ENCODE assay signal across 19 mouse cellular contexts in the genomic region with DNA sequence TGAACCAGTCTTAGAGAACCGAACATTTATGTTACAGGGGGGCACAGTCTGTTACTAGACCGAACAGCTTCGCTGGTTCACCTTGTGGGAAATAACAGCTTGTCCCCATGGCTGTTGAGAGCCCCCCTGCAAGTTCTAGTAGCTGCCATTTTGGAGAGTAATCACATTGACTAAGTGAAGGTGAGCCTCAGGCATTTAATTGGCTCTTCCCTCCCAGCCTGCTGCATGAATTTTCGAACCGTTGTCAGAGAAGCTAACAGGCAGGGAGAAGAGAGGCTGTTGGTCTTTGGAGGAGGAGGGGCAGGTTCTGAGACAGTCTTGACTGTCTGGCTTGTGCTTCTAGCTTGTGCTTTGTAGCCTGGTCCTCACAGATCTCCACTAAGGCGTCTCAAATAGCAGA. TPM values are rescaled to one million over a fixed set of nuclear protein-coding genes. Genes with fewer than 3 reads are reported as not detected.
DNase-seq lines count a peak whose midpoint lies in the region; ATAC-seq and TF ChIP-seq lines count a peak whose summit lies in the region.
"Had no signal": no experiment of that assay in that cellular context is flagged by ENCODE, and none has a peak within 500 bp of the region (broad histone marks: within the 10 kb centered on the region; RNA-seq: fewer than 3 reads in every experiment).

No protein-coding gene starts in this region.

- H3K9ac ChIP-seq in forebrain, embryonic 14.5 days (ENCODE audit: low read length) = no peak overlapping the region
- H3K9ac ChIP-seq in forebrain, postnatal 0 days = no peak overlapping the region
- no peak overlapping the region for H3K9ac ChIP-seq in kidney, postnatal 0 days (ENCODE audit: low read depth, low read length)
- H3K9ac ChIP-seq: heart, embryonic 12.5 days had no signal

- 69% methylated on average over 6 of the region's 6 CpGs for WGBS in forebrain, embryonic 14.5 days
- 55% methylated on average over 6 of the region's 6 CpGs for WGBS in forebrain, postnatal 0 days
- WGBS in heart, embryonic 10.5 days = 67% methylated on average over 6 of the region's 6 CpGs
- 54% methylated on average over 6 of the region's 6 CpGs for WGBS in kidney, postnatal 0 days
- 65% methylated on average over 6 of the region's 6 CpGs for WGBS in kidney, adult 2 months

- H3K27me3 ChIP-seq in forebrain, embryonic 14.5 days (replicated peaks; ENCODE audit: control insufficient read depth, insufficient read depth, low read length) = no peaks in the 10 kb centered on the region
- H3K27me3 ChIP-seq in forebrain, postnatal 0 days (ENCODE audit: insufficient read depth, low read length) = no peaks in the 10 kb centered on the region
- H3K27me3 ChIP-seq in heart, embryonic 10.5 days (ENCODE audit: insufficient read depth, poor library complexity, severe bottlenecking) = peaks cover 8% of the 10 kb centered on the region; the same call in 1 of the 2 replicates
- no peaks in the 10 kb centered on the region for H3K27me3 ChIP-seq in kidney, postnatal 0 days (ENCODE audit: insufficient read depth, low read length)
- H3K27me3 ChIP-seq in kidney, adult 2 months (replicated peaks; ENCODE audit: control insufficient read depth, insufficient read depth, low read length) = no peaks in the 10 kb centered on the region
- H3K27me3 ChIP-seq: CH12.LX; heart, embryonic 12.5 days; Patski had no signal

- TF ChIP-seq POLR2A in kidney, adult 2 months (IDR thresholded peaks at IDR 0.05; ENCODE audit: low read depth, low read length) = no peak

- 0 out of 2 replicates have a peak, but pooled peaks have one; percentile 7 for ATAC-seq in forebrain, embryonic 14.5 days
- ATAC-seq in forebrain, postnatal 0 days = no peak
- ATAC-seq in kidney, postnatal 0 days (replicated peaks; ENCODE audit: low FRiP score, low read depth) = no peak
- ATAC-seq: activated CD4-positive, CD25-positive, alpha-beta regulatory T cell, adult 4 months; intestine, embryonic 16.5 days; Patski had no signal

- DNase-seq in forebrain, embryonic 14.5 days (ENCODE audit: low spot score) = no peak
- DNase-seq in forebrain, postnatal 0 days = no peak
- DNase-seq in heart, embryonic 10.5 days (ENCODE audit: low spot score) = peak; percentile 48
- DNase-seq in heart, adult 8-10 months (ENCODE audit: low spot score) = no peak
- peak; percentile 10 for DNase-seq in kidney, postnatal 0 days (ENCODE audit: low spot score)
- no peak for DNase-seq in kidney, adult 2 months
- no peak for DNase-seq in urinary bladder, postnatal 4 days (ENCODE audit: low spot score in 2 of 2)
- DNase-seq: gastrocnemius, postnatal 25 days; heart, adult 18-20 months had no signal

- no peak for TF ChIP-seq CTCF in forebrain, postnatal 0 days (IDR thresholded peaks at IDR 0.05; ENCODE audit: low read depth)
- no peak for TF ChIP-seq CTCF in kidney, postnatal 0 days (IDR thresholded peaks at IDR 0.05; ENCODE audit: low read depth)
- TF ChIP-seq CTCF in kidney, adult 2 months (conservative IDR thresholded peaks at IDR 0.05; ENCODE audit: insufficient read depth, insufficient read length, low read depth, low read length) = no peak

- H3K9me3 ChIP-seq in forebrain, embryonic 14.5 days (replicated peaks; ENCODE audit: control insufficient read depth, low read length) = no peaks in the 10 kb centered on the region
- H3K9me3 ChIP-seq in forebrain, postnatal 0 days (ENCODE audit: low read length) = no peaks in the 10 kb centered on the region
- no peaks in the 10 kb centered on the region for H3K9me3 ChIP-seq in heart, embryonic 10.5 days
- H3K9me3 ChIP-seq in kidney, postnatal 0 days (replicated peaks; ENCODE audit: low read length) = no peaks in the 10 kb centered on the region
- H3K9me3 ChIP-seq: heart, embryonic 12.5 days had no signal

- no peaks in the 10 kb centered on the region for H3K4me1 ChIP-seq in forebrain, embryonic 14.5 days (ENCODE audit: control insufficient read depth, insufficient read depth, low read length)
- no peaks in the 10 kb centered on the region; the same call in 1 of the 2 replicates for H3K4me1 ChIP-seq in forebrain, postnatal 0 days (ENCODE audit: insufficient read depth)
- peaks cover 9% of the 10 kb centered on the region for H3K4me1 ChIP-seq in heart, embryonic 10.5 days
- H3K4me1 ChIP-seq in kidney, postnatal 0 days (replicated peaks; ENCODE audit: insufficient read depth, low read length) = no peaks in the 10 kb centered on the region
- H3K4me1 ChIP-seq in kidney, adult 2 months (ENCODE audit: control insufficient read depth, insufficient read depth, low read length) = no peaks in the 10 kb centered on the region

- no peak overlapping the region for H3K4me2 ChIP-seq in forebrain, embryonic 14.5 days (ENCODE audit: low read length)
- no peak overlapping the region for H3K4me2 ChIP-seq in forebrain, postnatal 0 days (ENCODE audit: low read depth)
- no peak overlapping the region for H3K4me2 ChIP-seq in kidney, postnatal 0 days (ENCODE audit: low read length)
- H3K4me2 ChIP-seq: heart, embryonic 12.5 days had no signal

- H3K4me3 ChIP-seq in forebrain, embryonic 14.5 days (ENCODE audit: low read depth, low read length) = no peak overlapping the region
- H3K4me3 ChIP-seq in forebrain, postnatal 0 days (ENCODE audit: low read depth, low read length) = no peak overlapping the region
- H3K4me3 ChIP-seq in heart, embryonic 10.5 days = no peak overlapping the region
- H3K4me3 ChIP-seq in kidney, postnatal 0 days (replicated peaks; ENCODE audit: low read depth, low read length) = no peak overlapping the region
- no peak overlapping the region for H3K4me3 ChIP-seq in kidney, adult 2 months (ENCODE audit: insufficient read depth, low read depth, low read length)
- H3K4me3 ChIP-seq: heart, embryonic 12.5 days had no signal

- no peak overlapping the region for H3K27ac ChIP-seq in forebrain, embryonic 14.5 days (ENCODE audit: low read depth, low read length)
- no peak overlapping the region for H3K27ac ChIP-seq in forebrain, postnatal 0 days (ENCODE audit: low read depth, low read length)
- no peak overlapping the region for H3K27ac ChIP-seq in heart, embryonic 10.5 days
- H3K27ac ChIP-seq in kidney, postnatal 0 days = no peak overlapping the region
- H3K27ac ChIP-seq in kidney, adult 2 months (ENCODE audit: insufficient read depth, low read depth, low read length) = no peak overlapping the region

- H3K36me3 ChIP-seq in forebrain, embryonic 14.5 days (ENCODE audit: control insufficient read depth, insufficient read depth, low read length) = no peaks in the 10 kb centered on the region
- no peaks in the 10 kb centered on the region for H3K36me3 ChIP-seq in forebrain, postnatal 0 days (ENCODE audit: insufficient read depth)
- H3K36me3 ChIP-seq in heart, embryonic 10.5 days = no peaks in the 10 kb centered on the region
- H3K36me3 ChIP-seq in kidney, postnatal 0 days (ENCODE audit: insufficient read depth, low read length) = no peaks in the 10 kb centered on the region
- no peaks in the 10 kb centered on the region for H3K36me3 ChIP-seq in kidney, adult 2 months (ENCODE audit: control insufficient read depth, insufficient read depth, low read length)
- H3K36me3 ChIP-seq: heart, embryonic 12.5 days had no signal

RNA-seq across cellular contexts. Expression of a gene that starts 45.3 kb away (rescaled TPM):
- polyA plus RNA-seq in forebrain, embryonic 14.5 days (2014; fragmentation: Nextera tagmentation; extraction: Ambion mirVana) = 0.10 and 0.11 TPM in 2 replicates
- 0.08 and 0.14 TPM in 2 replicates for total RNA-seq in forebrain, postnatal 0 days (2014; rRNA removed)
- 0.08 and 0.12 TPM in 2 replicates for polyA plus RNA-seq in forebrain, postnatal 0 days (2015; fragmentation: Nextera tagmentation; extraction: Ambion mirVana)
- 0.19 and 0.28 TPM in 2 replicates for polyA plus RNA-seq in heart, embryonic 10.5 days (2016; fragmentation: Nextera tagmentation; extraction: Ambion mirVana)
- total RNA-seq in heart, adult 8-10 months (2022) = under 1 TPM in 3 of 4 experiments, not detected in 1; 0.09 to 0.22 (median 0.14) TPM
- 0.47 and 0.64 TPM in 2 replicates for polyA plus RNA-seq in kidney, postnatal 0 days (2015; fragmentation: Nextera tagmentation; extraction: Ambion mirVana)
- polyA plus RNA-seq in kidney, adult 2 months (2012; rRNA removed) = 7.9 and 11.3 TPM in 2 replicates
- polyA plus RNA-seq: forebrain, embryonic 16.5 days had no signal

RNA-seq across cellular contexts. Expression of a gene that starts 54.9 kb away (rescaled TPM):
- not detected in 2 replicates for polyA plus RNA-seq in forebrain, embryonic 14.5 days (2014; fragmentation: Nextera tagmentation; extraction: Ambion mirVana)
- total RNA-seq in forebrain, postnatal 0 days (2014; rRNA removed) = 1.0 and 1.1 TPM in 2 replicates
- polyA plus RNA-seq in forebrain, postnatal 0 days (2015; fragmentation: Nextera tagmentation; extraction: Ambion mirVana) = not detected in 2 replicates
- not detected in 2 replicates for polyA plus RNA-seq in heart, embryonic 10.5 days (2016; fragmentation: Nextera tagmentation; extraction: Ambion mirVana)
- total RNA-seq in heart, adult 8-10 months (2022) = under 1 TPM in 1 of 4 experiments, not detected in 3; 0.41 TPM
- 0.18 and 0.19 TPM in 2 replicates for polyA plus RNA-seq in kidney, postnatal 0 days (2015; fragmentation: Nextera tagmentation; extraction: Ambion mirVana)
- 0.16 and 1.1 TPM in 2 replicates for polyA plus RNA-seq in kidney, adult 2 months (2012; rRNA removed)
- total RNA-seq: adrenal gland, postnatal 14 days; CH12.LX; heart, adult 18-20 months; heart, postnatal 25 days had no signal
- polyA plus RNA-seq: embryonic facial prominence, embryonic 14.5 days; forebrain, embryonic 16.5 days; heart, embryonic 12.5 days; hindbrain, embryonic 11.5 days; intestine, embryonic 16.5 days; Patski had no signal

Comparison
In these comparisons a context has a peak if more than half of its experiments do, and no peak if none do; other contexts are left out.
1. DNase-seq: peak in heart, embryonic 10.5 days (single experiment) and kidney, postnatal 0 days (single experiment); none in forebrain, embryonic 14.5 days (single experiment), forebrain, postnatal 0 days (single experiment), heart, adult 8-10 months (single experiment), kidney, adult 2 months (single experiment) and urinary bladder, postnatal 4 days (0 of 2).